Mouse (Mus musculus) forebrain, postnatal 0 days (tissue): ENCODE measurements at regions not wholly inside any gene's neighbourhood (a gene's known extent, or its start where the extent isn't known, plus 50 kb on each side); places are given as distances from the start of the nearest gene placed in this dataset.

ENCODE experiments used
- ATAC-seq: fragments of 200-750 bp; cut with Nextera tagmentation; 2 replicates; pipeline ENCODE4 v1.8.0; 2017; ENCODE audit warnings: mild to moderate bottlenecking, moderate library complexity
- DNase-seq: peaks from one replicate; pipeline ENCODE4 v3.0.0-alpha.2; 2015
- H3K27ac ChIP-seq: fragments of 300-500 bp; sonication (generic); 2 replicates; pipeline ENCODE4 v1.5.1; 2014; ENCODE audit warnings: low read depth, mild to moderate bottlenecking, antibody characterized with exemption, low read length, moderate library complexity, mixed read lengths
- H3K27me3 ChIP-seq: fragments of 300-500 bp; sonication (generic); 2 replicates; pipeline ENCODE4 v1.6.1; 2014; ENCODE audit warnings: mild to moderate bottlenecking, low read length, mixed read lengths; ENCODE audit not compliant: insufficient read depth
- H3K36me3 ChIP-seq: fragments of 300-500 bp; sonication (generic); 2 replicates; pipeline ENCODE4 v1.6.1; 2014; ENCODE audit warnings: mild to moderate bottlenecking, moderate library complexity; ENCODE audit not compliant: insufficient read depth
- H3K4me1 ChIP-seq: fragments of 300-500 bp; sonication (generic); 2 replicates; pipeline ENCODE4 v1.6.1; 2014; ENCODE audit warnings: antibody characterized with exemption; ENCODE audit not compliant: insufficient read depth
- H3K4me2 ChIP-seq: fragments of 300-500 bp; sonication (generic); 2 replicates; pipeline ENCODE4 v1.6.1; 2014; ENCODE audit warnings: low read depth, mild to moderate bottlenecking, moderate library complexity
- H3K4me3 ChIP-seq: fragments of 300-500 bp; sonication (generic); 2 replicates; pipeline ENCODE4 v1.5.1; 2014; ENCODE audit warnings: low read depth, low read length, mixed read lengths
- H3K9ac ChIP-seq: fragments of 300-500 bp; sonication (generic); 2 replicates; pipeline ENCODE4 v1.6.1; 2014; ENCODE audit warnings: mild to moderate bottlenecking
- H3K9me3 ChIP-seq: fragments of 300-500 bp; sonication (generic); 2 replicates; pipeline ENCODE4 v1.6.1; 2016; ENCODE audit warnings: low read length
- CTCF ChIP-seq: sonication (generic); IDR thresholded peaks from 2 replicates; pipeline ENCODE4 v1.5.1; 2016; ENCODE audit warnings: antibody characterized with exemption, control low read depth, low read depth
- WGBS: fragments of 180-500 bp; shearing (Covaris S2); extraction: QIAGEN DNeasy Blood & Tissue Kit; methylation state at CpG from one replicate; pipeline ENCODE4 v1.1.7; 2014; 5-methylcytosine and 5-hydroxymethylcytosine counted together

GRCm38 (mm10) chr10:68976443-68977025 is 174.7 kb upstream of the Rhobtb1 start:
- DNase-seq (no peak), ATAC-seq (no peak)

DNA sequence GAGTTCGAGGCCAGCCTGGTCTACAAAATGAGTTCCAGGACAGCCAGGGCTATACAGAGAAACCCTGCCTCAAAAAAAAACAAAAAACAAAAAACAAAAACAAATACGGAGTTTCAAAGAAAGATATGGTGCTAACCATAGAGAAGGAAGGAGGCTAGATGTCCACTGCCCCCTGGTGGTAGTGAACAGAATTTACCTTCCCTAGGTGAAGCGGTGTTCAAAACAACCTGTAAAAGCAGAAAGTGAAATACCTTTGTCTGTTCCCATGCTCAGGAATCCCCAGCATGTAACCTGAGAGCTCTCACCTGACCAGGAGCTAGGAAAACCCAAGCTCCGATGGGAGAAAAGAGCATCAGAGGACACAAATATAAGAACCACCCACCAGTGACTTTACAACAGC is 173.1 kb upstream of the Rhobtb1 start:
- DNase-seq (no peak), ATAC-seq (no peak)
- Histone ChIP-seq H3K4me3 (no peak overlapping the region), H3K4me2 (no peak overlapping the region), H3K27ac (no peak overlapping the region), H3K36me3 (no peaks in the 10 kb centered on the region), H3K9ac (no peak overlapping the region), H3K27me3 (no peaks in the 10 kb centered on the region), H3K9me3 (no peaks in the 10 kb centered on the region), H3K4me1 (no peaks in the 10 kb centered on the region)
- peak; percentile 63 for TF ChIP-seq CTCF
- WGBS, result 67% methylated on average over 4 of the region's 4 CpGs

More at GRCm38 (mm10) chr10:68976443-68977025, 174.7 kb upstream of the Rhobtb1 start:
- 87% methylated on average over 10 of the region's 10 CpGs for WGBS
- Histone ChIP-seq H3K4me1 (no peaks in the 10 kb centered on the region), H3K27me3 (no peaks in the 10 kb centered on the region), H3K9ac (no peak overlapping the region), H3K27ac (no peak overlapping the region), H3K36me3 (no peaks in the 10 kb centered on the region), H3K9me3 (no peaks in the 10 kb centered on the region), H3K4me3 (no peak overlapping the region), H3K4me2 (no peak overlapping the region)
- TF ChIP-seq CTCF, result no peak

DNA sequence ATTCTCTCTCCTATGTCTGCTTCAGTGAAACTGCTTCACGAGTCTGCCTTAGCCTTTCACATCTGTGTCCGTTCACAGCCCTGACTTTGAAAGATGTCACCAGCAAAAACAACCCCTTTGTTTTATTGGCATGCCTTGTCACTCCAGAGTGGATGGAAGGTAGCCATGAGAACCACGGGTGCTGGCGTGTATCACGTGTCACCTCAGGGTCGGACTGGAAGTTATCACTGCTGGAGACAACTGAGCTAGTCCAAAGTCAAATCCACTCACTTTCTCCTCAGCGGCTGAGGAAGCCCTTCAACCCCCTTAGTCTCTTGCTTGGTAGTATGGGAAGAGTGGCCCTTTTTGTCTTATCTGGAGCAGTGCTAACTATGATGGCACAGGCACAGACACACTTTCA is 171.3 kb upstream of the Rhobtb1 start:
- DNase-seq (no peak), ATAC-seq (no peak)
- no peak overlapping the region for H3K4me3 ChIP-seq
- no peak overlapping the region for H3K9ac ChIP-seq
- no peaks in the 10 kb centered on the region for H3K4me1 ChIP-seq
- no peak overlapping the region for H3K4me2 ChIP-seq
- WGBS, result 85% methylated on average over 7 of the region's 7 CpGs
- H3K9me3 ChIP-seq, result no peaks in the 10 kb centered on the region
- no peak overlapping the region for H3K27ac ChIP-seq
- H3K27me3 ChIP-seq, result no peaks in the 10 kb centered on the region
- no peaks in the 10 kb centered on the region for H3K36me3 ChIP-seq
- no peak for TF ChIP-seq CTCF

GRCm38 (mm10) chr10:68982288-68982687 is 168.9 kb upstream of the Rhobtb1 start:
- H3K36me3 ChIP-seq, result no peaks in the 10 kb centered on the region
- H3K9ac ChIP-seq, result no peak overlapping the region
- no peaks in the 10 kb centered on the region for H3K9me3 ChIP-seq
- WGBS, result 88% methylated on average over 8 of the region's 8 CpGs
- H3K4me2 ChIP-seq, result no peak overlapping the region
- H3K4me1 ChIP-seq, result no peaks in the 10 kb centered on the region
- H3K27me3 ChIP-seq, result no peaks in the 10 kb centered on the region
- H3K4me3 ChIP-seq, result no peak overlapping the region
- no peak overlapping the region for H3K27ac ChIP-seq
- no peak for TF ChIP-seq CTCF
- no peak for ATAC-seq
- DNase-seq, result no peak

DNA sequence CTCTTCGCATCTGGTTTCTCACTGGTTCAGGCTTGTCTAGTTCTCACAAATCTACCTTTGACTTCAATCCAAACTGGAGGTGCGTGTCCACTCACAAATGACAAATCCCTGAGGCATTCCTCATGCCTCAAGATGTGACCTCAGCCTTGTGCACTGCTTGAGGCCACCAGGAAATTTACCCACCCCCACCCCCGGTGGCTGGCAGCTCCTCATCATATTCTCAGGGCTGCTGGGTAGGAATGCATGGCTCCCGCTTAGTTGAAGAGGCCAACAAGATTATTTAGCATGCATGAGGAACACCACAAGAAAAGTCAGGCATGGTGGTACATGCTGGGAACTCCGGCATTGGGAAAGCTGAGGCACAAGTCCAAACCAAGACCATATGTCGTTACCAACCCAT is 160.7 kb upstream of the Rhobtb1 start:
- no peaks in the 10 kb centered on the region for H3K36me3 ChIP-seq
- no peaks in the 10 kb centered on the region for H3K27me3 ChIP-seq

GRCm38 (mm10) chr10:68999610-69000009 is 151.6 kb upstream of the Rhobtb1 start:
- no peak for DNase-seq
- Histone ChIP-seq H3K4me1 (no peaks in the 10 kb centered on the region), H3K36me3 (no peaks in the 10 kb centered on the region), H3K9ac (no peak overlapping the region), H3K4me2 (no peak overlapping the region), H3K4me3 (no peak overlapping the region), H3K27me3 (no peaks in the 10 kb centered on the region), H3K27ac (no peak overlapping the region), H3K9me3 (0 out of 2 replicates have a peak, but pooled peaks cover 5% of the 10 kb centered on the region)
- WGBS, result 90% methylated on average over 6 of the region's 6 CpGs
- ATAC-seq, result no peak
- TF ChIP-seq CTCF, result no peak

More for the DNA sequence above, 160.7 kb upstream of the Rhobtb1 start:
- no peak overlapping the region for H3K4me3 ChIP-seq
- H3K27ac ChIP-seq, result no peak overlapping the region
- H3K4me2 ChIP-seq, result no peak overlapping the region
- no peaks in the 10 kb centered on the region for H3K9me3 ChIP-seq
- no peaks in the 10 kb centered on the region for H3K4me1 ChIP-seq
- no peak for ATAC-seq
- WGBS, result 85% methylated on average over 6 of the region's 6 CpGs
- DNase-seq, result no peak
- TF ChIP-seq CTCF, result no peak
- H3K9ac ChIP-seq, result no peak overlapping the region

DNA sequence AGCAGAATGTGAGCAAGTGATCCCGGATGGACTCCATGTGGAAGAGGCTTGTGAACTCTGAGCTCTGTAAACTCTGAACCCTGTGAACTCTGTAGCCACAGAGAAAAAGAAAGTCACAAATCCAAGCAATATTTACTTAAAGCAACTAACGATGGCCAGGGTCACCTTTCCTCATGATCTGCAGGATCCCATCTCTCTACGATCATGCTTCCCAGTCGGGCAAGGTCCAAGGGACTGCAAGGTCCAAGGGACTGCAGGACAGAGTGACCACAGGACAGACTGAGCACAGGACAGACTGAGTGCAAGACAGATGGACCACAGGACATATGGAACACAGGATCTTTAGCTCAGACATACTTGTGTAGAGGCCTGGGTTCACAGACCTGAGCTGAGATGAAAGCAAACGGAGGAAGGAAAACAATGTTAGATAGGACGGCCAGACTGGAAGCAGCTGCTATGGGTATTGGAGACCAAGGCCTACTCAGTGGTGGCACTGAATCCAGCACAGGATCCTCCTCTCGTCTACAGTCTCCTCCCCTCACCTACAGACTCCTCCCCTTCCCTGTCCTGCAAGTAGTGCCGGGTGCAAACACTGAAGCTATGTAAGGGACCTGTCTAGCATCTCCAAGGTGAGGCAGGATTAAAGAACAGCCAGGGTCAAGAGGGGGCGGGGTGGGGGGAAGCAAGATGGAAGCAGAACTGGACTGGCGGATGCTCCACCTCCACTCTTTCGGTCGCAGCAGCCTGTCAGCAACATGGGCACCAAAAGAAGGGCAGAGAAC is 149.4 kb upstream of the Rhobtb1 start:
- TF ChIP-seq CTCF, result no peak
- Histone ChIP-seq H3K4me1 (no peaks in the 10 kb centered on the region), H3K4me3 (no peak overlapping the region), H3K27me3 (no peaks in the 10 kb centered on the region), H3K4me2 (no peak overlapping the region), H3K36me3 (no peaks in the 10 kb centered on the region), H3K9me3 (0 out of 2 replicates have a peak, but pooled peaks cover 5% of the 10 kb centered on the region), H3K9ac (no peak overlapping the region), H3K27ac (no peak overlapping the region)
- 94% methylated on average over 12 of the region's 12 CpGs for WGBS
- ATAC-seq (no peak), DNase-seq (no peak)
